Mouse (Mus musculus): Measurements from ENCODE around the gene Mrps7. TPM values are rescaled to one million over a fixed set of nuclear protein-coding genes. Genes with fewer than 3 reads are reported as not detected.

Gene Mrps7
- polyA plus RNA-seq, 1 experiment from 2014 or later: 92.9 TPM

DNA sequence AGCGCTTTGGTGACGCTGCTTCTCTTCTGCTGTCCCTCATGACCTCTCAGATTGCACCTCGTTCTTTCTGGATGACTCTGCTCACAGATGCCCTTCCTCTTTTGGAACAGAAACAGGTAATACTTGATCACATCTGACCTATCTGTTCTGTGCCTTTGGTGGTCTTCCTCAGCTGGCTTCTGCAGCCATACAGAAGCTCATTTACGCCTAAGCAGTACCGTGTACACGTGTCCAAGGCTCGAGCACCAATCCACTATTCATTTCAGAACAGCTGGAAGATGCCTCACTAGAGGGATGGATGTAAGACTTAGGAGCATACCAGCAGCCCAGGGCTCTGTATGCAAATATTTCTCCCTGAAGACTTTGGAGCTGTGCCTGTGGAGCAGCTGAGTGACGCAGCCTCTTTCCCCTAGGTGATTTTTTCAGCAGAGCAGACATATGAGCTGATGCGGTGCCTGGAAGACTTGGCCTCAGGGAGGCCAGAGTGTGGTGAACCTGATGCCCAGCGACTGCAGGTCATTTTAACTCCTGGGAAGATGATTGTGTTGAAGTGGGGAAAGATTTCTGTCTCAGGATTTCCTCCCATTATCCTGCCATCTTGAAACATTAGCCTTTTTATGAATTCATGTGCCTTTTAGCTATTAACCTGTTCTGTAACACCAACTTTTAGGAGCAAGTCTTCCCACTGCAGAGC, 20.7 kb upstream of the Mrps7 start:
- no peaks in the 10 kb centered on the region for H3K9me3 ChIP-seq (replicated peaks; ENCODE audit: low read length)
- no peak for TF ChIP-seq CTCF (IDR thresholded peaks at IDR 0.05; ENCODE audit: low read depth)
- no peaks in the 10 kb centered on the region for H3K4me1 ChIP-seq (replicated peaks; ENCODE audit: insufficient read depth, low read length)
- H3K9ac ChIP-seq (ENCODE audit: low read depth, low read length): no peak overlapping the region
- peaks cover 76% of the 10 kb centered on the region for H3K36me3 ChIP-seq (ENCODE audit: insufficient read depth, low read length)
- no peak overlapping the region for H3K27ac ChIP-seq
- ATAC-seq (replicated peaks; ENCODE audit: low FRiP score, low read depth) (no peak), DNase-seq (ENCODE audit: low spot score) (no peak)
- 79% methylated on average over 10 of the region's 10 CpGs for WGBS
- H3K4me3 ChIP-seq (replicated peaks; ENCODE audit: low read depth, low read length): no peak overlapping the region
- no peaks in the 10 kb centered on the region for H3K27me3 ChIP-seq (ENCODE audit: insufficient read depth, low read length)
- H3K4me2 ChIP-seq (ENCODE audit: low read length): no peak overlapping the region

GRCm38 (mm10) chr11:115584376-115585073, 19.2 kb upstream of the Mrps7 start:
- no peaks in the 10 kb centered on the region for H3K9me3 ChIP-seq (replicated peaks; ENCODE audit: low read length)
- WGBS: 83% methylated on average over 10 of the region's 10 CpGs
- DNase-seq (ENCODE audit: low spot score): no peak
- no peak overlapping the region for H3K4me2 ChIP-seq (ENCODE audit: low read length)
- peaks cover 80% of the 10 kb centered on the region for H3K36me3 ChIP-seq (ENCODE audit: insufficient read depth, low read length)
- no peaks in the 10 kb centered on the region for H3K27me3 ChIP-seq (ENCODE audit: insufficient read depth, low read length)
- H3K4me1 ChIP-seq (replicated peaks; ENCODE audit: insufficient read depth, low read length): no peaks in the 10 kb centered on the region
- no peak overlapping the region for H3K27ac ChIP-seq
- H3K9ac ChIP-seq (ENCODE audit: low read depth, low read length): no peak overlapping the region
- no peak for TF ChIP-seq CTCF (IDR thresholded peaks at IDR 0.05; ENCODE audit: low read depth)
- no peak overlapping the region for H3K4me3 ChIP-seq (replicated peaks; ENCODE audit: low read depth, low read length)
- ATAC-seq (replicated peaks; ENCODE audit: low FRiP score, low read depth): no peak

DNA sequence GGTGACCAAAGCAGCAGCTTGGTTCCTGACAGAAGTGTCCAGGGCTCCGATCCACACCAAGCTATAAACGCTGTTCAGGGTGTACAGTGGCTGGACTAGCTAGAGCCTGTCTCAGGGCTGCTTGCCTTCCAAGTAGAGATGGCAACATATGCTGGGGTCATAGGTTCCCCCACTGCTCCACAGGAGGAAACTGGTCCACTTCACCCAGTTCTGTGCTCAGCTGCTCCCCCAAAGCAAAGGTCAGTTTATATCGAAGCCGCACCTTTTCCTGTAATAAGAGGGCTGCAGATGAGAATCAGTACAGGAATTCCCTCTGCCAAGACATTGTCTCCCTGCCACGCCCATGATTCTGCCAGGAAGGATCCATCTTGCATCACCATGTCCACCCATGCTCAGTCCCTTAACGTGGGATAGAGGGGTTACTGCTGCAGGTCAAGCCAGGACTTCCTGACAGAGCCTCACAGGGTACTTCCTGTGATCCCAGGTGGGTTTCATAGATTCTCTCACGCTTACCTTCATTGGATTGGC, 18.1 kb upstream of the Mrps7 start:
- no peak overlapping the region for H3K27ac ChIP-seq
- no peak for DNase-seq (ENCODE audit: low spot score)
- H3K4me2 ChIP-seq (ENCODE audit: low read length): no peak overlapping the region
- ATAC-seq (replicated peaks; ENCODE audit: low FRiP score, low read depth): no peak
- H3K4me3 ChIP-seq (replicated peaks; ENCODE audit: low read depth, low read length): no peak overlapping the region
- no peaks in the 10 kb centered on the region for H3K4me1 ChIP-seq (replicated peaks; ENCODE audit: insufficient read depth, low read length)
- H3K9ac ChIP-seq (ENCODE audit: low read depth, low read length): no peak overlapping the region
- 84% methylated on average over 7 of the region's 7 CpGs for WGBS
- no peaks in the 10 kb centered on the region for H3K27me3 ChIP-seq (ENCODE audit: insufficient read depth, low read length)
- H3K36me3 ChIP-seq (ENCODE audit: insufficient read depth, low read length): peaks cover 82% of the 10 kb centered on the region
- TF ChIP-seq CTCF (IDR thresholded peaks at IDR 0.05; ENCODE audit: low read depth): no peak
- H3K9me3 ChIP-seq (replicated peaks; ENCODE audit: low read length): no peaks in the 10 kb centered on the region

- Histone ChIP-seq H3K36me3 (ENCODE audit: insufficient read depth, low read length) (peaks cover 83% of the 10 kb centered on the region), H3K27me3 (ENCODE audit: insufficient read depth, low read length) (no peaks in the 10 kb centered on the region), H3K27ac (no peak overlapping the region), H3K4me3 (replicated peaks; ENCODE audit: low read depth, low read length) (no peak overlapping the region), H3K9ac (ENCODE audit: low read depth, low read length) (no peak overlapping the region), H3K9me3 (replicated peaks; ENCODE audit: low read length) (no peaks in the 10 kb centered on the region), H3K4me2 (ENCODE audit: low read length) (no peak overlapping the region), H3K4me1 (replicated peaks; ENCODE audit: insufficient read depth, low read length) (no peaks in the 10 kb centered on the region)
- no peak for DNase-seq (ENCODE audit: low spot score)
- no peak for ATAC-seq (replicated peaks; ENCODE audit: low FRiP score, low read depth)
- 87% methylated on average over 9 of the region's 9 CpGs for WGBS
- TF ChIP-seq CTCF (IDR thresholded peaks at IDR 0.05; ENCODE audit: low read depth): no peak
These were observed 17.3 kb upstream of the Mrps7 start for GRCm38 (mm10) chr11:115586403-115586802.

DNA sequence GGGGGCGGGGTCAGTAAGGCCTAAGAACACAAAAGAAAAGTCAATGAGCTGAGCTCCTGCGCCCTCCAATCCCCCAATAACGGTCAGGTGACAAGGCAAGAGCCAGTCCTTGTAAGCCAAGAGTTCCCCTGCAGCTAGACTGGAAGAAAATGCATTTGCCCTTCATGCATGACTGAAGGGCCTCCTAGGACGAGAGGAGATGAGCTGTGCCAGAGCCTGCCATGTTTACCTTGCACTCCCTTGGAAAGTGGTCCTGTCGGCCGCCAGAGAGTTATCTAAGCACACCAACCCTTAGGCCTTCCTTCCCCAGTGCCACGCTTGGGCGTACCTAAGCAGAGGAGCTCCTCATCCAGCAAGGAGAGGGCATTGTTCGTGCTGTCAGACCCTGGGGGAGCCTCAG, 15.7 kb upstream of the Mrps7 start:
- TF ChIP-seq CTCF (IDR thresholded peaks at IDR 0.05; ENCODE audit: low read depth): no peak
- no peak overlapping the region for H3K27ac ChIP-seq
- no peaks in the 10 kb centered on the region for H3K4me1 ChIP-seq (replicated peaks; ENCODE audit: insufficient read depth, low read length)
- H3K27me3 ChIP-seq (ENCODE audit: insufficient read depth, low read length): no peaks in the 10 kb centered on the region
- H3K36me3 ChIP-seq (ENCODE audit: insufficient read depth, low read length): peaks cover 85% of the 10 kb centered on the region
- peak; percentile 41; the same call in 1 of the 2 replicates for ATAC-seq (replicated peaks; ENCODE audit: low FRiP score, low read depth)
- WGBS: 68% methylated on average over 9 of the region's 9 CpGs
- DNase-seq (ENCODE audit: low spot score): no peak
- H3K9ac ChIP-seq (ENCODE audit: low read depth, low read length): no peak overlapping the region
- H3K4me2 ChIP-seq (ENCODE audit: low read length): no peak overlapping the region
- no peaks in the 10 kb centered on the region for H3K9me3 ChIP-seq (replicated peaks; ENCODE audit: low read length)
- H3K4me3 ChIP-seq (replicated peaks; ENCODE audit: low read depth, low read length): no peak overlapping the region

DNA sequence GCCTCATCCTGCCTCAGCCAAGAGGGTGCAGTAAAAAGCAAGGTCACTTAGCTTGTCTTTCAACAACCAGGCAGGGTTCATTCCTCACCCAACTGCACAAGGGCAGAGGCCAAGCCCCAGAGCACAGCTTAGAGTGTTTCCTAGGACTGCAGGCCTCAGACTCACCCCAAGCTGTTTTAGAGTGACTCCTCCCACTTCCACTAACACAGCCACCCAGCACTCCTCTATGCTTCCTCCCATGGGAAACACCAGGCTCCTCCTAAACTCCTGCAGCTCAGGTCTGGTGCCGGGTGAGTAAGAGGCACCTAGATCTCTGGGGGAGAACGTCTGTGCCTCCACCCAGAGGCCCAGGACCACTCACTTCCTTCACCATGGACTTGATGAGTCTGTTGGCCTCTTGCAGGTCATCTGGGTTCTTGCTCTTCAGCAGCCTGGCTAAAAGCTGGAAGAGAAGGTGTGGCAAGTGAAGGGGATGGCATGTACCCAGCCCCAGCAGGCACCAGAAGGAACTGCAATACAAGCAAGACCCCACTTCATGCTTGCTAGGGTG, 13.1 kb upstream of the Mrps7 start:
- no peak for ATAC-seq (replicated peaks; ENCODE audit: low FRiP score, low read depth)
- H3K4me3 ChIP-seq (replicated peaks; ENCODE audit: low read depth, low read length): no peak overlapping the region
- no peak for TF ChIP-seq CTCF (IDR thresholded peaks at IDR 0.05; ENCODE audit: low read depth)

More for the DNA sequence above, 13.1 kb upstream of the Mrps7 start:
- 86% methylated on average over 2 of the region's 2 CpGs for WGBS
- Histone ChIP-seq H3K4me2 (ENCODE audit: low read length) (no peak overlapping the region), H3K9me3 (replicated peaks; ENCODE audit: low read length) (no peaks in the 10 kb centered on the region), H3K27ac (no peak overlapping the region), H3K4me1 (replicated peaks; ENCODE audit: insufficient read depth, low read length) (no peaks in the 10 kb centered on the region), H3K9ac (ENCODE audit: low read depth, low read length) (no peak overlapping the region), H3K36me3 (ENCODE audit: insufficient read depth, low read length) (peaks cover 78% of the 10 kb centered on the region), H3K27me3 (ENCODE audit: insufficient read depth, low read length) (no peaks in the 10 kb centered on the region)
- DNase-seq (ENCODE audit: low spot score): no peak
